Mouse (Mus musculus): ENCODE measurements around the gene Ankrd36. TPM values are rescaled to one million over a fixed set of nuclear protein-coding genes. Genes with fewer than 3 reads are reported as not detected.
"Not testable (repeated sequence)": the region's sequence is repeated elsewhere in the genome, so short reads cannot be mapped to it uniquely, and the experiment has no call there.

Ankrd36 gene
- polyA plus RNA-seq, 1 experiment from 2014 or later = not detected

GRCm38 (mm10) chr11:5540331-5540730, 29.2 kb upstream of the Ankrd36 start:
- no peak for ATAC-seq (replicated peaks; ENCODE audit: low FRiP score, low read depth)
- Histone ChIP-seq H3K27me3 (ENCODE audit: insufficient read depth, low read length) (no peaks in the 10 kb centered on the region), H3K9me3 (replicated peaks; ENCODE audit: low read length) (no peaks in the 10 kb centered on the region), H3K27ac (no peak overlapping the region), H3K4me2 (ENCODE audit: low read length) (peak overlapping the region; percentile 80; the same call in 1 of the 2 replicates), H3K36me3 (ENCODE audit: insufficient read depth, low read length) (no peaks in the 10 kb centered on the region), H3K4me1 (replicated peaks; ENCODE audit: insufficient read depth, low read length) (peaks cover 10% of the 10 kb centered on the region; the same call in 1 of the 2 replicates), H3K4me3 (replicated peaks; ENCODE audit: low read depth, low read length) (peak overlapping the region; percentile 80), H3K9ac (ENCODE audit: low read depth, low read length) (0 out of 2 replicates have a peak overlapping the region, but pooled peaks have one; percentile 94)
- no peak for TF ChIP-seq CTCF (IDR thresholded peaks at IDR 0.05; ENCODE audit: low read depth)
- no peak for DNase-seq (ENCODE audit: low spot score)
- 34% methylated on average over 4 of the region's 4 CpGs for WGBS

- Histone ChIP-seq H3K36me3 (ENCODE audit: insufficient read depth, low read length) (no peaks in the 10 kb centered on the region), H3K9me3 (replicated peaks; ENCODE audit: low read length) (no peaks in the 10 kb centered on the region), H3K4me1 (replicated peaks; ENCODE audit: insufficient read depth, low read length) (peaks cover 10% of the 10 kb centered on the region; the same call in 1 of the 2 replicates), H3K4me2 (ENCODE audit: low read length) (peak overlapping the region; percentile 80), H3K9ac (ENCODE audit: low read depth, low read length) (peak overlapping the region; percentile 94), H3K27me3 (ENCODE audit: insufficient read depth, low read length) (no peaks in the 10 kb centered on the region), H3K4me3 (replicated peaks; ENCODE audit: low read depth, low read length) (peak overlapping the region; percentile 80), H3K27ac (peak overlapping the region; percentile 88)
- no peak; the same call in 1 of the 2 replicates for ATAC-seq (replicated peaks; ENCODE audit: low FRiP score, low read depth)
- no peak for TF ChIP-seq CTCF (IDR thresholded peaks at IDR 0.05; ENCODE audit: low read depth)
- under 1% methylated on average over 28 of the region's 28 CpGs for WGBS
- DNase-seq (ENCODE audit: low spot score) = peak; percentile 37
These were observed 28.2 kb upstream of the Ankrd36 start for GRCm38 (mm10) chr11:5541230-5541798.

- ATAC-seq (replicated peaks; ENCODE audit: low FRiP score, low read depth) (peak; percentile 97), DNase-seq (ENCODE audit: low spot score) (peak; percentile 98)
- no peaks in the 10 kb centered on the region for H3K36me3 ChIP-seq (ENCODE audit: insufficient read depth, low read length)
- H3K4me1 ChIP-seq (replicated peaks; ENCODE audit: insufficient read depth, low read length) = peaks cover 10% of the 10 kb centered on the region; the same call in 1 of the 2 replicates
- peak; percentile 44 for TF ChIP-seq CTCF (IDR thresholded peaks at IDR 0.05; ENCODE audit: low read depth)
- peak within 1 kb of the TSS; percentile 88 for H3K27ac ChIP-seq
- peak within 1 kb of the TSS; percentile 80 for H3K4me2 ChIP-seq (ENCODE audit: low read length)
- no peaks in the 10 kb centered on the region for H3K9me3 ChIP-seq (replicated peaks; ENCODE audit: low read length)
- peak within 1 kb of the TSS; percentile 80 for H3K4me3 ChIP-seq (replicated peaks; ENCODE audit: low read depth, low read length)
- H3K27me3 ChIP-seq (ENCODE audit: insufficient read depth, low read length) = no peaks in the 10 kb centered on the region
- WGBS = under 1% methylated on average over 64 of the region's 65 CpGs
- H3K9ac ChIP-seq (ENCODE audit: low read depth, low read length) = peak within 1 kb of the TSS; percentile 94
These were observed 27.5 kb upstream of the Ankrd36 start, which contains the start of gene Ccdc117 for GRCm38 (mm10) chr11:5541799-5542481. Gene Ccdc117, minus strand, starts transcription at chr11:5542187.

GRCm38 (mm10) chr11:5542482-5543185, 26.9 kb upstream of the Ankrd36 start:
- H3K4me1 ChIP-seq (replicated peaks; ENCODE audit: insufficient read depth, low read length) = peaks cover 10% of the 10 kb centered on the region; the same call in 1 of the 2 replicates
- peak overlapping the region; percentile 80 for H3K4me3 ChIP-seq (replicated peaks; ENCODE audit: low read depth, low read length)
- H3K9ac ChIP-seq (ENCODE audit: low read depth, low read length) = no peak overlapping the region
- DNase-seq (ENCODE audit: low spot score) (no peak), ATAC-seq (replicated peaks; ENCODE audit: low FRiP score, low read depth) (peak; percentile 11; the same call in 1 of the 2 replicates)
- TF ChIP-seq CTCF (IDR thresholded peaks at IDR 0.05; ENCODE audit: low read depth) = no peak
- 50% methylated on average over 5 of the region's 5 CpGs for WGBS
- H3K4me2 ChIP-seq (ENCODE audit: low read length) = peak overlapping the region; percentile 80
- no peaks in the 10 kb centered on the region for H3K27me3 ChIP-seq (ENCODE audit: insufficient read depth, low read length)
- 0 out of 2 replicates have a peak overlapping the region, but pooled peaks have one; percentile 88 for H3K27ac ChIP-seq
- no peaks in the 10 kb centered on the region for H3K9me3 ChIP-seq (replicated peaks; ENCODE audit: low read length)
- H3K36me3 ChIP-seq (ENCODE audit: insufficient read depth, low read length) = no peaks in the 10 kb centered on the region

GRCm38 (mm10) chr11:5543281-5543680, 26.2 kb upstream of the Ankrd36 start:
- H3K27me3 ChIP-seq (ENCODE audit: insufficient read depth, low read length) = no peaks in the 10 kb centered on the region
- peaks cover 10% of the 10 kb centered on the region; the same call in 1 of the 2 replicates for H3K4me1 ChIP-seq (replicated peaks; ENCODE audit: insufficient read depth, low read length)
- H3K4me3 ChIP-seq (replicated peaks; ENCODE audit: low read depth, low read length) = no peak overlapping the region
- no peak for ATAC-seq (replicated peaks; ENCODE audit: low FRiP score, low read depth)
- WGBS = 78% methylated on average over 1 of the region's 1 CpGs
- no peak overlapping the region for H3K9ac ChIP-seq (ENCODE audit: low read depth, low read length)
- no peaks in the 10 kb centered on the region for H3K36me3 ChIP-seq (ENCODE audit: insufficient read depth, low read length)
- H3K4me2 ChIP-seq (ENCODE audit: low read length) = no peak overlapping the region
- no peak overlapping the region for H3K27ac ChIP-seq
- no peak for TF ChIP-seq CTCF (IDR thresholded peaks at IDR 0.05; ENCODE audit: low read depth)
- DNase-seq (ENCODE audit: low spot score) = no peak
- H3K9me3 ChIP-seq (replicated peaks; ENCODE audit: low read length) = no peaks in the 10 kb centered on the region

- H3K4me2 ChIP-seq (ENCODE audit: low read length); H3K27ac ChIP-seq; ATAC-seq (replicated peaks; ENCODE audit: low FRiP score, low read depth); H3K27me3 ChIP-seq (ENCODE audit: insufficient read depth, low read length); H3K4me1 ChIP-seq (replicated peaks; ENCODE audit: insufficient read depth, low read length); H3K4me3 ChIP-seq (replicated peaks; ENCODE audit: low read depth, low read length); H3K36me3 ChIP-seq (ENCODE audit: insufficient read depth, low read length); DNase-seq (ENCODE audit: low spot score); H3K9ac ChIP-seq (ENCODE audit: low read depth, low read length); H3K9me3 ChIP-seq (replicated peaks; ENCODE audit: low read length): not testable (repeated sequence)
- WGBS = 88% methylated on average over 1 of the region's 1 CpGs
These were observed 24.8 kb upstream of the Ankrd36 start for GRCm38 (mm10) chr11:5544709-5545108.

Data from kidney, postnatal 0 days (tissue).